Mouse (Mus musculus) spleen, adult 12 weeks (tissue): ENCODE data around the gene Slc25a53.
"Not testable (repeated sequence)": the region's sequence is repeated elsewhere in the genome, so short reads cannot be mapped to it uniquely, and the experiment has no call there.

ENCODE experiments used
- DNase-seq: peaks from one replicate; pipeline ENCODE4 v3.0.0; 2022; ENCODE audit warnings: low spot score

The Slc25a53 gene

GRCm38 (mm10) chrX:136959688-136960087, 78.4 kb downstream of the Slc25a53 start:
- no peak for DNase-seq

- DNase-seq: not testable (repeated sequence)
These were observed 79.8 kb downstream of the Slc25a53 start for GRCm38 (mm10) chrX:136958300-136958699.

DNA sequence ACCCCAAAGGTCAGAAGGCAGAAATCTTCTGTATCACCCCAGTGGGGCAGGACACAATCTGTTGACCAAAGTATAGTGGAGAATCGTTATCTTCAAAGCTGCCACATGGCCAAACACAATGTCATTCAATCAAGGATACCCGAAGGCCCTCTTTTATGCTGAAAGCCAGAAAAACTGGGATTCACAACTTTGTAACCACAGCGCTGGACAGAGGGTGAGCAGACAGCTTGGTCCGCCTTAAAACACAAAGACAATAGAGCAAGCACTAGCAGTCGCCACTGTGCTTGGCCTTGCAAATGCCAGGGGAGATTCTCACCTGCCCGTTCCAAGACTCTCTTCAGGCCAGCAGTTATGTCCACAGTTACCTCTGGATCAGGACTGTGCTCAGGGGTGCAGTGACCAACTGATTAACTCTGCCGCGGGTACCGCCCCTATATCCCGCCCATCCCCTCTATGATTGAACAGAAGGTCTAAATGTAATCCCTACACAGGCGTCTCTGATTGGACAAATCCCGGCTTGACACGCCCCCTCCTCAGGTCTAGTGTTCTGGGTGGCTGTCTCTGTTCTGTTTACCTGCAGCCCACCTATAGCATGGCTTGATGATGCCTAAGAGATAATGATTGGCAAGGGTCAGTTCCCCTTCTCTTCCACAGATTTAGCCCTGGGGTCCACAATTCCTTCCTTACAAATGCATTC, 80.4 kb downstream of the Slc25a53 start:
- DNase-seq: not testable (repeated sequence)

GRCm38 (mm10) chrX:136937985-136938384, 100.1 kb downstream of the Slc25a53 start:
- no peak for DNase-seq
